Mouse (Mus musculus) ovary, postnatal 10 days (tissue): ENCODE data around the gene Rasal2.
"Not testable (repeated sequence)": the region's sequence is repeated elsewhere in the genome, so short reads cannot be mapped to it uniquely, and the experiment has no call there.

Experiments used
- DNase-seq: peaks from one replicate; pipeline ENCODE4 v3.0.0; 2022; ENCODE audit warnings: low spot score

The Rasal2 gene

GRCm38 (mm10) chr1:157243576-157244452 is 168.6 kb downstream of the Rasal2 start:
- DNase-seq, result no peak

- DNase-seq, result no peak
These were observed 172.7 kb downstream of the Rasal2 start for GRCm38 (mm10) chr1:157239687-157240086.

- DNase-seq, result not testable (repeated sequence)
These were observed 175.6 kb downstream of the Rasal2 start for GRCm38 (mm10) chr1:157236650-157237344.

GRCm38 (mm10) chr1:157233451-157233850 is 178.9 kb downstream of the Rasal2 start:
- no peak for DNase-seq

- DNase-seq, result no peak
These were observed 180.0 kb downstream of the Rasal2 start for GRCm38 (mm10) chr1:157232372-157232771.

GRCm38 (mm10) chr1:157231016-157231415 is 181.4 kb downstream of the Rasal2 start:
- DNase-seq, result no peak

GRCm38 (mm10) chr1:157230386-157230785 is 182.0 kb downstream of the Rasal2 start:
- no peak for DNase-seq

GRCm38 (mm10) chr1:157225013-157225412 is 187.4 kb downstream of the Rasal2 start:
- DNase-seq, result no peak

- no peak for DNase-seq
These were observed 191.5 kb downstream of the Rasal2 start for GRCm38 (mm10) chr1:157220910-157221309.

GRCm38 (mm10) chr1:157220466-157220865 is 191.9 kb downstream of the Rasal2 start:
- DNase-seq, result no peak

GRCm38 (mm10) chr1:157208754-157209153 is 203.6 kb downstream of the Rasal2 start:
- no peak for DNase-seq

GRCm38 (mm10) chr1:157205685-157206084 is 206.7 kb downstream of the Rasal2 start:
- no peak for DNase-seq

- no peak for DNase-seq
These were observed 229.4 kb downstream of the Rasal2 start for GRCm38 (mm10) chr1:157183043-157183442.

- no peak for DNase-seq
These were observed 230.0 kb downstream of the Rasal2 start for GRCm38 (mm10) chr1:157182431-157182830.

- no peak for DNase-seq
These were observed 231.3 kb downstream of the Rasal2 start for GRCm38 (mm10) chr1:157181081-157181480.

- no peak for DNase-seq
These were observed 233.2 kb downstream of the Rasal2 start for GRCm38 (mm10) chr1:157178988-157179764.

GRCm38 (mm10) chr1:157169292-157169691 is 243.1 kb downstream of the Rasal2 start:
- DNase-seq, result no peak

GRCm38 (mm10) chr1:157168891-157169290 is 243.5 kb downstream of the Rasal2 start:
- DNase-seq, result no peak

GRCm38 (mm10) chr1:157153781-157154180 is 258.6 kb downstream of the Rasal2 start:
- no peak for DNase-seq

GRCm38 (mm10) chr1:157150107-157150506 is 262.3 kb downstream of the Rasal2 start:
- no peak for DNase-seq

GRCm38 (mm10) chr1:157144621-157145020 is 267.8 kb downstream of the Rasal2 start:
- DNase-seq, result no peak

GRCm38 (mm10) chr1:157143326-157143932 is 269.0 kb downstream of the Rasal2 start:
- no peak for DNase-seq
